Mouse (Mus musculus) right cerebral cortex, adult 2 months (tissue): ENCODE results near the gene Kdm4d.
"Not testable (repeated sequence)": the region's sequence is repeated elsewhere in the genome, so short reads cannot be mapped to it uniquely, and the experiment has no call there.

Source experiments
- DNase-seq, 2 experiments: peaks; one replicate each; pipeline ENCODE4 v3.0.0; 2021 to 2022; ENCODE audit warnings: low spot score in 2 of 2

The Kdm4d gene

GRCm38 (mm10) chr9:14456320-14456719 lies 44.0 kb downstream of the Kdm4d start:
- DNase-seq = no peak

- DNase-seq = not testable (repeated sequence)
Measured at GRCm38 (mm10) chr9:14451120-14451519, 49.2 kb downstream of the Kdm4d start.

- DNase-seq = not testable (repeated sequence)
Measured at GRCm38 (mm10) chr9:14447086-14447485, 53.2 kb downstream of the Kdm4d start.

- no peak for DNase-seq
Measured at GRCm38 (mm10) chr9:14440347-14440746, 59.9 kb downstream of the Kdm4d start.

- no peak for DNase-seq
Measured at GRCm38 (mm10) chr9:14433252-14433939, 66.9 kb downstream of the Kdm4d start.
